Mouse (Mus musculus): ENCODE results near the gene Sigmar1. TPM values are rescaled to one million over a fixed set of nuclear protein-coding genes. Genes with fewer than 3 reads are reported as not detected.

Gene Sigmar1
- polyA plus RNA-seq, 1 experiment: 22.3 TPM

- peaks cover 16% of the 10 kb centered on the region for H3K4me1 ChIP-seq (ENCODE audit: control insufficient read depth, insufficient read depth, low read length)
- H3K36me3 ChIP-seq (ENCODE audit: control insufficient read depth, insufficient read depth, low read length): no peaks in the 10 kb centered on the region
- peaks cover 5% of the 10 kb centered on the region; the same call in 1 of the 2 replicates for H3K27me3 ChIP-seq (ENCODE audit: control insufficient read depth, insufficient read depth, low read length)
- H3K4me3 ChIP-seq (ENCODE audit: control insufficient read depth, low read depth, low read length): no peak overlapping the region; the same call in 1 of the 2 replicates
- H3K27ac ChIP-seq (ENCODE audit: control insufficient read depth, insufficient read depth, low read depth, low read length): no peak overlapping the region
- TF ChIP-seq POLR2A (IDR thresholded peaks at IDR 0.05; ENCODE audit: control insufficient read depth, low read depth, low read length) (no peak), CTCF (IDR thresholded peaks at IDR 0.05; ENCODE audit: control insufficient read depth, insufficient read depth, insufficient replicate concordance, low read depth, low read length) (no peak)
Measured at GRCm38 (mm10) chr4:41726826-41727621, 28.9 kb downstream of the Sigmar1 start.

DNA sequence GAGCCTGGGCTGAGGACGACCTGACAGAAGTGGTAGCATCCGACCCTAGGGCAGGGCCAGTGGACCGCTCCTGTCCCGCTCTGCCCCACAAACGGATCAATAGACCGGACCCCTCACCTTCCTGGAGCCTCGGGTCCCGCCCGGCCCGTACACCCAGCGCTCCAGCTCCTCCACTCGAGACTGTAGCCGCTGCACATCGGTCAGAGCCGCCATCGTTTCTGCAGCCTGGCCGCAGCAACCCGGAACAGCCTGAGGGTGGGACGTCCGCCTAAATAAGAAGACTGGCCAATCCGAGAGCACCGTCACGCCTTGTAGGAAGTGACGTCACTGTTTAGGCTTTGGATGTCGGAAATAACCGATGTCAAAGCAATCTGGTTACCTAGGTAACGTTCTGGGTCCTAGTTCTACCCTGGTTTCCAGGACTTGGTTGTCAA is 33.0 kb downstream of the Sigmar1 start, which contains the start of gene Dctn3:
TSS of gene Dctn3 (minus strand) at position 253 of the 434 bp plus-strand sequence.
- Histone ChIP-seq H3K36me3 (ENCODE audit: control insufficient read depth, insufficient read depth, low read length) (no peaks in the 10 kb centered on the region; the same call in none of the 2 replicates), H3K4me3 (ENCODE audit: control insufficient read depth, low read depth, low read length) (peak within 1 kb of the TSS; percentile 95), H3K4me1 (ENCODE audit: control insufficient read depth, insufficient read depth, low read length) (peaks cover 10% of the 10 kb centered on the region), H3K27me3 (ENCODE audit: control insufficient read depth, insufficient read depth, low read length) (peaks cover 5% of the 10 kb centered on the region; the same call in 1 of the 2 replicates), H3K27ac (ENCODE audit: control insufficient read depth, insufficient read depth, low read depth, low read length) (0 out of 2 replicates have a peak within 1 kb of the TSS, but pooled peaks have one; percentile 21)
- TF ChIP-seq CTCF (IDR thresholded peaks at IDR 0.05; ENCODE audit: control insufficient read depth, insufficient read depth, insufficient replicate concordance, low read depth, low read length) (no peak), POLR2A (IDR thresholded peaks at IDR 0.05; ENCODE audit: control insufficient read depth, low read depth, low read length) (peak; percentile 94)

DNA sequence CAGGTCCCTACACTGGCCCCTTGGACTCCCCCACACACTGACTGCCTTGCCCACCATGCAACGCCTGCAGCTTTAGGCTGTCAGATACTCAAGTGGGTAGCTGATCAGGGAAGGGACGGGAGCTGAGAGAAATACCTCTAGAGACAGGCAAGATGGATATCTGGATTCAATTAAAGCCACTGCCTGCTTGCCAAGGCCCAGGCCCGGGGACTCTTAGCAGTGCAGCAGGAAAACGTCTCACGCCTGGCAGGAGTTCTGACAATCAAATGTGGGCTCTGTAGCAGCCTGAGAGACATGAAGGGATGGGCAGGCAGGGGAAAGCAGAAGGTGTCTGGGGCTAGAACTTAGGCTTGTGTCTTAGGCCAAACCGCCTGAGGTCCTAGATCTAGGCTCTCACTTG is 39.1 kb downstream of the Sigmar1 start:
- Histone ChIP-seq H3K4me3 (ENCODE audit: control insufficient read depth, low read depth, low read length) (no peak overlapping the region), H3K27ac (ENCODE audit: control insufficient read depth, insufficient read depth, low read depth, low read length) (no peak overlapping the region), H3K4me1 (ENCODE audit: control insufficient read depth, insufficient read depth, low read length) (peaks cover 24% of the 10 kb centered on the region), H3K36me3 (ENCODE audit: control insufficient read depth, insufficient read depth, low read length) (peaks cover 2% of the 10 kb centered on the region), H3K27me3 (ENCODE audit: control insufficient read depth, insufficient read depth, low read length) (no peaks in the 10 kb centered on the region)
- TF ChIP-seq POLR2A (IDR thresholded peaks at IDR 0.05; ENCODE audit: control insufficient read depth, low read depth, low read length): no peak
- no peak for TF ChIP-seq CTCF (IDR thresholded peaks at IDR 0.05; ENCODE audit: control insufficient read depth, insufficient read depth, insufficient replicate concordance, low read depth, low read length)

DNA sequence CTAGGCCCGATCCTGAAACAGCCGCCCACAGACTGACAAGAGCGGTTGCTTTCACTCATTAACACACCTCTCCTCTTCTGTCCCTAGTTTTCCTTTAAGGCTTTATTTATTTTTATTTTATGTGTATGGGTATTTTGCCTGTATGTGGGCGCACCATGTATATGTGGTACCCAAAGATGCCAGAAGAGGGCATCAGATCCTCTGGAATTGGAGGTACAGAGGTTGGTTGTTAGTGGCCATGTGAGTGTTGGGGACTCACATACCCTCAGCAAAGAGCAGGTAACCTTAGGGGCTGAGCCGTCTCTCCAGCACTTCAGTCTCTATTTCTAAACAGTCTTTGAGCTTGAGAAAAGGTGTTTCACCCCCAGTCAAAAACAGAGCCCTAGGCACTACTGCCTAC is 40.4 kb downstream of the Sigmar1 start:
- no peaks in the 10 kb centered on the region for H3K27me3 ChIP-seq (ENCODE audit: control insufficient read depth, insufficient read depth, low read length)
- H3K36me3 ChIP-seq (ENCODE audit: control insufficient read depth, insufficient read depth, low read length): peaks cover 2% of the 10 kb centered on the region
- no peak overlapping the region for H3K27ac ChIP-seq (ENCODE audit: control insufficient read depth, insufficient read depth, low read depth, low read length)
- H3K4me1 ChIP-seq (ENCODE audit: control insufficient read depth, insufficient read depth, low read length): peaks cover 25% of the 10 kb centered on the region
- H3K4me3 ChIP-seq (ENCODE audit: control insufficient read depth, low read depth, low read length): no peak overlapping the region
- TF ChIP-seq CTCF (IDR thresholded peaks at IDR 0.05; ENCODE audit: control insufficient read depth, insufficient read depth, insufficient replicate concordance, low read depth, low read length) (no peak), POLR2A (IDR thresholded peaks at IDR 0.05; ENCODE audit: control insufficient read depth, low read depth, low read length) (no peak)

DNA sequence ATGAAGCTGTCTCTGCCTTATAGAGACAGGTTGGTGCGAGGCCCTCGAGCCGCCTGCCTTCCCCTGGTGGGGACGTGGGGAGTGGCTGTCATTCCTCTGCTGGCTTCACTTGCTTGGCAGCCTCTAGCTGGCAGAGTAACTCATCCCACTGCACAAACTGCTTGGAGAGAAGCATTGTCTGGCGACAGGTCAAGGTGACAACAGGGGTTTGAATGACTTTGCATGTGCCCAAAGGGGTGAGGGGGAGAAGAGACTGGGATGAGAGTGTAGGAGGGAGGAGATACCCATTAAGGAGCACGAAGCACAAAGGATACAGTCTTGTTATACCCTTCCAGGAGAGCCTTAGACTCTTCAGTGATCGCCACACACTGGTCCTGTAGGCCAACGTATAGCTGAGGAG is 40.9 kb downstream of the Sigmar1 start:
- no peak overlapping the region for H3K4me3 ChIP-seq (ENCODE audit: control insufficient read depth, low read depth, low read length)
- TF ChIP-seq CTCF (IDR thresholded peaks at IDR 0.05; ENCODE audit: control insufficient read depth, insufficient read depth, insufficient replicate concordance, low read depth, low read length) (no peak), POLR2A (IDR thresholded peaks at IDR 0.05; ENCODE audit: control insufficient read depth, low read depth, low read length) (no peak)
- peaks cover 2% of the 10 kb centered on the region for H3K36me3 ChIP-seq (ENCODE audit: control insufficient read depth, insufficient read depth, low read length)
- H3K27me3 ChIP-seq (ENCODE audit: control insufficient read depth, insufficient read depth, low read length): no peaks in the 10 kb centered on the region
- no peak overlapping the region for H3K27ac ChIP-seq (ENCODE audit: control insufficient read depth, insufficient read depth, low read depth, low read length)
- H3K4me1 ChIP-seq (ENCODE audit: control insufficient read depth, insufficient read depth, low read length): peaks cover 25% of the 10 kb centered on the region

- peaks cover 2% of the 10 kb centered on the region for H3K36me3 ChIP-seq (ENCODE audit: control insufficient read depth, insufficient read depth, low read length)
- no peak overlapping the region; the same call in 1 of the 2 replicates for H3K4me3 ChIP-seq (ENCODE audit: control insufficient read depth, low read depth, low read length)
- peaks cover 25% of the 10 kb centered on the region for H3K4me1 ChIP-seq (ENCODE audit: control insufficient read depth, insufficient read depth, low read length)
- no peak overlapping the region for H3K27ac ChIP-seq (ENCODE audit: control insufficient read depth, insufficient read depth, low read depth, low read length)
- TF ChIP-seq CTCF (IDR thresholded peaks at IDR 0.05; ENCODE audit: control insufficient read depth, insufficient read depth, insufficient replicate concordance, low read depth, low read length) (peak; percentile 68; the same call in 1 of the 2 replicates), POLR2A (IDR thresholded peaks at IDR 0.05; ENCODE audit: control insufficient read depth, low read depth, low read length) (no peak)
- no peaks in the 10 kb centered on the region for H3K27me3 ChIP-seq (ENCODE audit: control insufficient read depth, insufficient read depth, low read length)
Measured at GRCm38 (mm10) chr4:41714276-41714675, 41.7 kb downstream of the Sigmar1 start.

DNA sequence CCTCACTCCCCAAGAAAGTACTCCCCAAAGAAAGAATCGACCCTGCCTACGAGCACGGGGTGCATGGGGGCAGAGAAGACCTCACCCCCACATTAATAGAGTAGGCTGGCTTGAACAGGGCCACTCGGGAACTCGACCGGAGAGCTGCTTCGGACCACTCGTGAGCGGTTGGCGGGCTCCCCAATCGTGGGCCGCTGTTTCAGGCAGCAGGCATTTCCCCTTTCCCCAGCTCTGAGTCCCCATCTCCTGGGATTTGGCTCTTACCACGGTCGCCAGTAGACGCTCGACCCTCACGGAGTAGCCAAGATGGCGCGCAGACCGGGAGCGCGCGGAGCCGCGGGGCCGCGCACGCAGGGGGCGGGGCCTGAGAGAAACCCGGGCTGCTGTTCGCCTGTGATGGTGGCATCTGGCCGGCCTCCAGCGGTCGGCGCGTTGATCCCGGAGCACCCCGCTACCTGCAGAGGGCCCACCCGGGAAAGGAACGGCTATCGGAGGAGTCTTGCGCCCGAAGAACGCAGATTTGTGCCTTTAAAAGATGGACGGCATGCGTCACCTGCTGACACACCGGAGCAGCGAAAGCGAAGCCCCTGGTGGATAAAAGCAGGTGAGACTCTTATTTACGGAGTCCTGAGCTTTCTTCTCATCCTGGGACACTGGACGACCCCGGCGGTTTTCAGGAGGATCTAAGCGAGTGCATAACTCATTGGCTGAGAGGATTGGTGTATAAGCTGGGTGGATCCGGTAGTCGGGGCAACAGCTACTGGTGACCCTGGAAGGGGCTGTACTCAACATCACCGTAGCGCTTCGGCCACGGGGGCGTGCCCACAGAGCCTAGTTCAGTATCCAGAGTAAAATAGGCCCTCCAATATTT is 42.5 kb downstream of the Sigmar1 start, which contains the start of gene Rpp25l:
TSS of gene Rpp25l (minus strand) at position 338 of the 871 bp plus-strand sequence.
- H3K27me3 ChIP-seq (ENCODE audit: control insufficient read depth, insufficient read depth, low read length): no peaks in the 10 kb centered on the region
- peak within 1 kb of the TSS; percentile 96 for H3K4me3 ChIP-seq (ENCODE audit: control insufficient read depth, low read depth, low read length)
- H3K36me3 ChIP-seq (ENCODE audit: control insufficient read depth, insufficient read depth, low read length): peaks cover 2% of the 10 kb centered on the region
- TF ChIP-seq POLR2A (IDR thresholded peaks at IDR 0.05; ENCODE audit: control insufficient read depth, low read depth, low read length): peak; percentile 85
- 0 out of 2 replicates have a peak, but pooled peaks have one; percentile 16 for TF ChIP-seq CTCF (IDR thresholded peaks at IDR 0.05; ENCODE audit: control insufficient read depth, insufficient read depth, insufficient replicate concordance, low read depth, low read length)
- H3K27ac ChIP-seq (ENCODE audit: control insufficient read depth, insufficient read depth, low read depth, low read length): peak within 1 kb of the TSS; percentile 86
- peaks cover 25% of the 10 kb centered on the region for H3K4me1 ChIP-seq (ENCODE audit: control insufficient read depth, insufficient read depth, low read length)

All from testis, adult 2 months (tissue).